ENCODE assay signal across 8 mouse cellular contexts in the genomic region with DNA sequence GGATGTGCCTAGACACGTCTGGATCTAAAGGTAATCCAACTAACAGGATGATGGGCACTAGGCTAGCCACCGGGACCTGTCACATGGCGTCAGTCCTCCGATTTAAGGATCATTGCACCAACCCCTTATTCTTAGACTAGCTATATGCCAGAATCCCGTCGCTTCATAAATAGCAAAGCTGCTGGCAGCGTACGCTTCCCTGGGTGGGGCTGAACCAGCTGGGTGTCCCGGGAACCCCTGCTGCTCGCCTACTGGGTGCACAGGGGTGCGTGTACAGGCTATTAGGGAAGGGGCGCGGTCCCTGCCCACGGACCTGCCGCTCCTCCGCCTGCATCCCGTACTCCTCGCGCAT. TPM values are rescaled to one million over a fixed set of nuclear protein-coding genes. Genes with fewer than 3 reads are reported as not detected.
DNase-seq lines count a peak whose midpoint lies in the region; ATAC-seq and TF ChIP-seq lines count a peak whose summit lies in the region.

No protein-coding gene starts in this region.

- peaks cover 3% of the 10 kb centered on the region; the same call in 1 of the 2 replicates for H3K4me1 ChIP-seq in kidney, postnatal 0 days (replicated peaks; ENCODE audit: insufficient read depth, low read length)
- peaks cover 7% of the 10 kb centered on the region for H3K4me1 ChIP-seq in embryonic facial prominence, embryonic 14.5 days (ENCODE audit: control insufficient read depth, insufficient read depth, low read length)
- H3K4me1 ChIP-seq in hindbrain, embryonic 16.5 days (ENCODE audit: control insufficient read depth, insufficient read depth, low read depth, low read length) = peaks cover 6% of the 10 kb centered on the region
- H3K4me1 ChIP-seq in midbrain, embryonic 16.5 days (ENCODE audit: control insufficient read depth, insufficient read depth, low read length) = peaks cover 4% of the 10 kb centered on the region; the same call in 1 of the 2 replicates

- peak; percentile 4; the same call in 1 of the 2 replicates for ATAC-seq in kidney, postnatal 0 days (replicated peaks; ENCODE audit: low FRiP score, low read depth)
- no peak for ATAC-seq in embryonic facial prominence, embryonic 14.5 days (ENCODE audit: low read depth)
- no peak; the same call in 1 of the 2 replicates for ATAC-seq in hindbrain, embryonic 16.5 days
- ATAC-seq in midbrain, embryonic 16.5 days = no peak

- no peaks in the 10 kb centered on the region for H3K36me3 ChIP-seq in kidney, postnatal 0 days (ENCODE audit: insufficient read depth, low read length)
- no peaks in the 10 kb centered on the region for H3K36me3 ChIP-seq in embryonic facial prominence, embryonic 14.5 days (ENCODE audit: control insufficient read depth, insufficient read depth, low read length)
- no peaks in the 10 kb centered on the region for H3K36me3 ChIP-seq in hindbrain, embryonic 16.5 days (ENCODE audit: control insufficient read depth, insufficient read depth, low read length)
- no peaks in the 10 kb centered on the region for H3K36me3 ChIP-seq in midbrain, embryonic 16.5 days (ENCODE audit: control insufficient read depth, insufficient read depth, low read length)

- H3K4me3 ChIP-seq in kidney, postnatal 0 days (replicated peaks; ENCODE audit: low read depth, low read length) = peak overlapping the region; percentile 50
- peak overlapping the region; percentile 57 for H3K4me3 ChIP-seq in embryonic facial prominence, embryonic 14.5 days (ENCODE audit: low read depth, low read length)
- peak overlapping the region; percentile 68 for H3K4me3 ChIP-seq in hindbrain, embryonic 16.5 days (ENCODE audit: low read length)
- peak overlapping the region; percentile 72 for H3K4me3 ChIP-seq in midbrain, embryonic 16.5 days (ENCODE audit: low read depth, low read length)

- no peak for DNase-seq in kidney, postnatal 0 days (ENCODE audit: low spot score)
- DNase-seq in kidney, postnatal 10 days = no peak
- DNase-seq in embryonic facial prominence, embryonic 14.5 days (ENCODE audit: low spot score) = no peak
- DNase-seq in spleen, postnatal 14 days (ENCODE audit: low spot score in 2 of 2) = no peak
- DNase-seq in testis, postnatal 14 days (ENCODE audit: low spot score) = no peak
- DNase-seq in thymus, postnatal 25 days = no peak

- no peak overlapping the region for H3K27ac ChIP-seq in kidney, postnatal 0 days
- no peak overlapping the region for H3K27ac ChIP-seq in embryonic facial prominence, embryonic 14.5 days (replicated peaks; ENCODE audit: low read depth, low read length)
- peak overlapping the region; percentile 80 for H3K27ac ChIP-seq in hindbrain, embryonic 16.5 days (ENCODE audit: low read depth, low read length)
- peak overlapping the region; percentile 76 for H3K27ac ChIP-seq in midbrain, embryonic 16.5 days (ENCODE audit: low read length)

- H3K9me3 ChIP-seq in kidney, postnatal 0 days (replicated peaks; ENCODE audit: low read length) = no peaks in the 10 kb centered on the region
- no peaks in the 10 kb centered on the region for H3K9me3 ChIP-seq in embryonic facial prominence, embryonic 14.5 days (ENCODE audit: control insufficient read depth, low read length)
- no peaks in the 10 kb centered on the region for H3K9me3 ChIP-seq in hindbrain, embryonic 16.5 days (ENCODE audit: control insufficient read depth, low read length)
- H3K9me3 ChIP-seq in midbrain, embryonic 16.5 days (replicated peaks; ENCODE audit: control insufficient read depth, low read length, poor library complexity, severe bottlenecking) = no peaks in the 10 kb centered on the region

- no peaks in the 10 kb centered on the region; the same call in 1 of the 2 replicates for H3K27me3 ChIP-seq in kidney, postnatal 0 days (ENCODE audit: insufficient read depth, low read length)
- H3K27me3 ChIP-seq in embryonic facial prominence, embryonic 14.5 days (replicated peaks; ENCODE audit: control insufficient read depth, insufficient read depth, low read length) = peaks cover 14% of the 10 kb centered on the region; the same call in 1 of the 2 replicates
- H3K27me3 ChIP-seq in hindbrain, embryonic 16.5 days (replicated peaks; ENCODE audit: control insufficient read depth, insufficient read depth, low read length) = peaks cover 9% of the 10 kb centered on the region
- H3K27me3 ChIP-seq in midbrain, embryonic 16.5 days (ENCODE audit: control insufficient read depth, insufficient read depth, low read depth, low read length) = peaks cover 7% of the 10 kb centered on the region

- WGBS in kidney, postnatal 0 days = 0% methylated on average over 19 of the region's 19 CpGs
- WGBS in embryonic facial prominence, embryonic 14.5 days = under 1% methylated on average over 14 of the region's 19 CpGs
- WGBS in hindbrain, embryonic 16.5 days = 0% methylated on average over 17 of the region's 19 CpGs
- WGBS in midbrain, embryonic 16.5 days = 0% methylated on average over 19 of the region's 19 CpGs

- TF ChIP-seq CTCF in kidney, postnatal 0 days (IDR thresholded peaks at IDR 0.05; ENCODE audit: low read depth) = no peak

- peak overlapping the region; percentile 52 for H3K9ac ChIP-seq in kidney, postnatal 0 days (ENCODE audit: low read depth, low read length)
- H3K9ac ChIP-seq in embryonic facial prominence, embryonic 14.5 days (ENCODE audit: low read depth, low read length) = peak overlapping the region; percentile 57
- H3K9ac ChIP-seq in hindbrain, embryonic 16.5 days (ENCODE audit: low read depth, low read length) = peak overlapping the region; percentile 76
- H3K9ac ChIP-seq in midbrain, embryonic 16.5 days (ENCODE audit: low read depth, low read length) = peak overlapping the region; percentile 63

- H3K4me2 ChIP-seq in kidney, postnatal 0 days (ENCODE audit: low read length) = peak overlapping the region; percentile 88
- H3K4me2 ChIP-seq in embryonic facial prominence, embryonic 14.5 days (ENCODE audit: low read depth, low read length) = peak overlapping the region; percentile 100
- peak overlapping the region; percentile 97 for H3K4me2 ChIP-seq in hindbrain, embryonic 16.5 days (ENCODE audit: low read length)
- peak overlapping the region; percentile 97 for H3K4me2 ChIP-seq in midbrain, embryonic 16.5 days (ENCODE audit: low read length)

RNA-seq across cellular contexts. Expression of a gene that starts 1.1 kb away (rescaled TPM):
- polyA plus RNA-seq in kidney, postnatal 0 days (2015; fragmentation: Nextera tagmentation; extraction: Ambion mirVana) = 0.60 and 1.2 TPM in 2 replicates
- polyA plus RNA-seq in embryonic facial prominence, embryonic 14.5 days (2014; fragmentation: Nextera tagmentation; extraction: Ambion mirVana) = 2.2 and 2.4 TPM in 2 replicates
- 6.0 and 7.1 TPM in 2 replicates for polyA plus RNA-seq in hindbrain, embryonic 16.5 days (2015; fragmentation: Nextera tagmentation; extraction: Ambion mirVana)
- 4.6 and 5.1 TPM in 2 replicates for polyA plus RNA-seq in midbrain, embryonic 16.5 days (2015; fragmentation: Nextera tagmentation; extraction: Ambion mirVana)

Comparison
In these comparisons a context has a peak if more than half of its experiments do, and no peak if none do; other contexts are left out.
1. H3K27ac ChIP-seq: peak in hindbrain, embryonic 16.5 days (single experiment) and midbrain, embryonic 16.5 days (single experiment); none in kidney, postnatal 0 days (single experiment) and embryonic facial prominence, embryonic 14.5 days (single experiment).
2. Peak in every context shown above with its lines, with median percentiles within 50 percentile points of each other: H3K4me2 ChIP-seq, H3K4me3 ChIP-seq and H3K9ac ChIP-seq.